Mouse (Mus musculus) embryonic fibroblast, embryonic 13.5 days (primary cell): ENCODE measurements around the gene Pcbp2. TPM values are rescaled to one million over a fixed set of nuclear protein-coding genes. Genes with fewer than 3 reads are reported as not detected.

ENCODE experiments used
- H3K27ac ChIP-seq: 2 replicates; pipeline ENCODE4 v1.5.1; 2012; ENCODE audit warnings: low read length, control low read depth, inconsistent platforms; ENCODE audit not compliant: insufficient read depth
- H3K4me1 ChIP-seq: 2 replicates; pipeline ENCODE4 v1.6.1; 2011; ENCODE audit warnings: low read length; ENCODE audit not compliant: control insufficient read depth, insufficient read depth
- H3K4me3 ChIP-seq: 2 replicates; pipeline ENCODE4 v1.5.1; 2011; ENCODE audit warnings: mild to moderate bottlenecking, control low read depth, low read length; ENCODE audit not compliant: insufficient read depth
- CTCF ChIP-seq: IDR thresholded peaks from 2 replicates; pipeline ENCODE4 v1.5.1; 2011; ENCODE audit warnings: mild to moderate bottlenecking, control low read depth, low read length, moderate library complexity, borderline replicate concordance; ENCODE audit not compliant: insufficient read depth
- POLR2A ChIP-seq: IDR thresholded peaks from 2 replicates; pipeline ENCODE4 v1.6.1; 2011; ENCODE audit warnings: low read depth, mild to moderate bottlenecking, control low read depth, low read length, moderate library complexity
- polyA plus RNA-seq: library from polyadenylated mRNA; stranded (reverse); fragments of >200 nt; gene quantifications from 2 replicates; pipeline ENCODE4 v1.2.4, GENCODE M21; 2011; ENCODE audit warnings: low read depth; ENCODE audit not compliant: missing spikeins, insufficient read length

Pcbp2 gene
- 653 and 702 TPM in 2 replicates for polyA plus RNA-seq

DNA sequence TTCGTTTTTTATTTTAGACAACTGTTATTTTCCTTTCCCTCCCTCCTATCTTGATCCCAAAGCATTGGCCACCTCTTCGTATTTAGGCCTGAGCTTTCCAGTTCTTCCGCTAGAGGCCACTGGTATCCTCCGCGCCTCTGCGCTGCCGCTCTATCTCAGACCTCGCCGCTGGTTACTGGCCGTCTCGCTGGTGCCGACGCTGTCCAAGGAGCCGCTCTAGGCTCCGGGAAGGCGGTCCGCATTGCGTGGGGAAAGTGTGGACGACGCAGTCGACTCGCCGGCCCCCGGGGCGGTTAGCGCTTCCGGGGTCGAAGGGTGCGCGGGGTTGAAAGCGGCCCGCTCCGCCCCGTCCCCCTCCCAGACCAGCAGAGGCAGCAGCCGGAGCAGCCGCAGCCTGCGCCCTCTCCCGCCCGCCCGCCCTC is at the start of gene Pcbp2:
Gene Pcbp2 (plus strand): TSS at position 357 of the 422 bp plus-strand sequence.
- Histone ChIP-seq H3K4me3 (peak within 1 kb of the TSS; percentile 98), H3K4me1 (peaks cover 5% of the 10 kb centered on the region), H3K27ac (peak within 1 kb of the TSS; percentile 92)
- peak; percentile 62 for TF ChIP-seq CTCF
- TF ChIP-seq POLR2A = peak; percentile 50; the same call in 1 of the 2 replicates

DNA sequence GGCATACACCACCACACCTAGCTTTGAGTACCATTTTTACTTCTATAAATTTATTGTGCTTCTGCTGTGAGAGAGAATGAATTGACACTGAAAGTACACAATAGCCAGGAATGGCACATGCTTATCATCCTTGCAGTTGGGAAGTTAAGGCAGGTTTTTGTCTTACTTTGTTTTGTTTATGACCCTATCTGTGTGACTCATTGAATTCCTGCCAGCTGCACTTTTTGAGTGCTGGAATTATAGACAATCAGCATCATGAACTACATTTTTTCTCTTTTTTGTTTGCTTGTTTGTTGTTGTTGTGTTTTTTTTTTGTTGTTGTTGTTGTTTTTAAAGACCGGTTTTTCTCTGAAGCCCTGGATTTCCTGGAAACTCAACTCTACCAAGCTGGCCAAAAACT is 49.4 kb upstream of the Pcbp2 start:
- no peak overlapping the region for H3K4me3 ChIP-seq
- H3K4me1 ChIP-seq = peaks cover 4% of the 10 kb centered on the region; the same call in 1 of the 2 replicates
- H3K27ac ChIP-seq = no peak overlapping the region
- TF ChIP-seq POLR2A = no peak
- TF ChIP-seq CTCF = no peak

DNA sequence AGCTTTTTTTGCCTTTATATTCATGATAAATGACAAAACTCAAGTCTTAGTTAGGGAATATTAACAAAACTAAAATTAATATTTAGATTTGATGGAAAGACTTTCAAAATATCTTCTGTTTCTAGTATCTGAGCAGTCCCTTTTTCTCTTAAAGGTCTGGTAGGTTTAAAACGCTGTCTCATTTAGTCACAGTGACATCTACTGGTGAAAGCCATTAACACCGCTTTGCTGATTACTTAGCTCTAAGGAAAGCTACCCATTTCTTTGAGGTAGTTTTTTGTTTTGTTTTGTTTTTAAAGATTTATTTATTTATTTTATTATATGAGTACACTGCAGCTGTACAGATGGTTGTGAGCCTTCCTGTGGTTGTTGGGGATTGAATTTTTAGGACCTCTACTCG is 48.9 kb upstream of the Pcbp2 start:
- Histone ChIP-seq H3K27ac (no peak overlapping the region), H3K4me1 (peaks cover 4% of the 10 kb centered on the region; the same call in 1 of the 2 replicates), H3K4me3 (no peak overlapping the region)
- TF ChIP-seq POLR2A (no peak), CTCF (no peak)

DNA sequence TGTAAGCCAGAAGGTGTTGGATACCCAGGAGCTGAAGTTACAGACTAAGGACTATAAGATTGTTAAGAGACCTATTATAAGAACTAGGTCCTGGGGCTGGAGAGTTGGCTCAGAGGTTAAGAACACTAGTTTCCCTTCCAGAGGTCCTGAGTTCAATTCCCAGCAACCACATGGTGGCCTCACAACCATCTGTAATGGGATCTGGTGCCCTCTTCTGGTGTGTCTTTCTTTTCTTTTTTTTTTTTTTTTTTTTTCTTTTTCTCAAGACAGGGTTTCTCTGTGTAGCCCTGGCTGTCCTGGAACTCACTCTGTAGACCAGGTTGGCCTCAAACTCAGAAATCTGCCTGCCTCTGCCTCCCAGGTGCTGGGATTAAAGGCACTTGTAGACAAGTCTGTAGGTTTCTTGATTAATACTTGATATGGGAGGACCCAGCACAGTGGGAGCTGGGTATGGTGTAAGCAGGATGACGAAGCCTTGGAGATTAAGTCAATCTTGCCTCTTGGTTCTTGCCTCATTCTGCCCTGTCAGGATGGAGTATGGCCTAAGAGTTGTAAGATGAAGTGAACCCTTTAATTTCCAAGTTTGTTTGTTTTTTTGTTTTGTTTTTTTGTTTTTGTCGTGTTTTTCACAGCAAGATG is 46.6 kb upstream of the Pcbp2 start:
- no peak for TF ChIP-seq CTCF
- no peak for TF ChIP-seq POLR2A
- no peak overlapping the region for H3K4me3 ChIP-seq
- H3K27ac ChIP-seq = no peak overlapping the region
- peaks cover 4% of the 10 kb centered on the region; the same call in 1 of the 2 replicates for H3K4me1 ChIP-seq

DNA sequence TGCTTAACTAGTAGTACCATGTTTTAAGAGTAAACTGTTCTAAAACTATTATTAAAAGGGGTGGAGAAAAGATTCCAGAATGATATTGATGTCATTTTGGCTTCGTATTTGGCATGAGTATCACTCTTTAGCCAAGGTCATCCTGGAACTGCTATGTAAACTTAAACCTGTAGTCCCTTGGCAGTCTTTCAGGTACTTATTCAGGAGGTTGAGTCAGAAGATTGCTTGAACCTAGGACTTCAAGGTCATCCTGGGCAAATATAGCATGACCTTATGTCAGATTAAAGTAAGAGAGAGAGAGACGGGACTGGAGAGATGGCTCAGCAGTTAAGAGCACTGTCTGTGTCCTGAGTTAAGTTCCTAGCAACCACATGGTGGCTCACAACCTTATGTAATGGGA is 45.7 kb upstream of the Pcbp2 start:
- no peak overlapping the region for H3K27ac ChIP-seq
- H3K4me1 ChIP-seq = peaks cover 4% of the 10 kb centered on the region; the same call in 1 of the 2 replicates
- H3K4me3 ChIP-seq = no peak overlapping the region
- no peak for TF ChIP-seq CTCF
- TF ChIP-seq POLR2A = no peak

DNA sequence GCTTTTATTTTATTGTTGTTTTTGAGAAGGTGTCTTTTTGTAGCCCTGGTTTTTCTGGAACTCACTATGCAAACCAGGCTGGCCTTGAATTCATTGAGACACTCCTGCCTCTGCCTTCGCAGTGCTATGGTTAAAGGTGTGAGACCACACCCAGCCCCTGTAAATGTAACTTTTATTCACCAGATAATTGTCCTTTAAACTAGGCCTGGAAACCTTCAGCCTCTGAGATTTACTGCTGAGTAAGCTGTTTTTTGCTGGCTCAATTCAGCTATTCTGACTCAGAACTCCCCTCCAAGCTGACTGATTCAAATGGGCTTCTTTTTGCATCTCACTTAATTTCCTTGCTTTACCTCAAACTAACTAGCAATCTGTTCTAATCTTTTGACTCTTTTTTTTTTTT is 43.4 kb upstream of the Pcbp2 start:
- TF ChIP-seq POLR2A (no peak), CTCF (no peak)
- Histone ChIP-seq H3K4me1 (no peaks in the 10 kb centered on the region), H3K4me3 (no peak overlapping the region), H3K27ac (no peak overlapping the region)

DNA sequence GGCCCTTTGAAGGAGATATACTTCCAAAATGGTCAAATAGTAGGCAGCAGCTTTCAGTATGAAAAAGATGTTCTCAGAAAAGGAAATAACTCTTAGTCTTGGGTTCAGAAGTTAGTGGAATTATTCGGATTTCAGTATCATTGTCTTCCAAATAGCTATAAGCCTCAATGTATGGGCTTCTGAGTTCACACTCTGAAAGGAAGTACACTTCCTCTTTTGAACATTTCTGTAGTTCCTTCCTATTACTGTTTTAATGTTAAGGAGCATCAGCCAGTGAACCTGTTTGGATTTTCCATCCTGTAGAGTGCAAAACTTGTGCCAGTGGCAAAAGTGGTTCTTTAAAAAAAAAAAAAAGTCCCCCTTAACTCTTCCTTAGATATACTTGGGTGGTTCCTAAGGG is 38.3 kb upstream of the Pcbp2 start:
- Histone ChIP-seq H3K27ac (no peak overlapping the region), H3K4me3 (no peak overlapping the region), H3K4me1 (no peaks in the 10 kb centered on the region)
- TF ChIP-seq POLR2A = no peak
- no peak for TF ChIP-seq CTCF

DNA sequence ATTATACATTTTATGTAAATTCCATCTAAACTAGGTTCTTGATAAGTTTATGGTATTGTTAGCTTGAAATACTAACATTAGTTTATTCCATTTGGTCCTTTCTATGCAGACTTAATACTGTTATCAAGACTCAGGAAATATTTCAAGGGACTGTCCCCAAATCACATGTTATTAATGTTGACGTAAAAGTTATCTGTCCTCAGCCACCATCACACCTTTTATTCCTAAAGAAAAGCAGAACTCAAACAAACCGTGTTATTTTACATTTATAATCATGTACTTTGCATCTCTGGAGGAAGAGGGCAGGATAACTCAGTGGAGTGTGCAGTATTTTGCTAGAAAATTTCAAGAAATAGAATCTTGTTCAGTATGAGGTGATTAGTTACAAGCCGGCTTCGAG is 37.2 kb upstream of the Pcbp2 start:
- H3K4me1 ChIP-seq = no peaks in the 10 kb centered on the region
- no peak overlapping the region for H3K4me3 ChIP-seq
- no peak overlapping the region for H3K27ac ChIP-seq
- no peak for TF ChIP-seq CTCF
- TF ChIP-seq POLR2A = no peak

DNA sequence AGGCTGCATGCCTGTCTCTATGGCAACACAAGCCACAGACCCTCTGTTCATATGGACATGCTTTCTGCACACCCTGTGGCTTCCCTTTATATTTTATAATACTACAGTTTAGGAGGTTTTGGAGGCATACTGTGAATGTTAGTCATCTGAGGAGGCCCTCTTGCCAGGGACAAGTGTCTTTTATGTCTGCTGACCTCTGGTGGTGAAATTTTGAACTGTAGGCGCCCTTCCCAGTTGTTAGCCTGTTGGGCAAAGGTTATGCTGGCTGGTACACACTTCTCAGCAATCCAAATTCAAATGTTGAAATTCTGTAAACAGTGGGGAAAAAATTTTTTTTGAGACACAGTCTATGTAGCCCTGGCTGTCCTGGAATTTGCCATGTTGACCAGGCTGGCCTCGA is 27.8 kb upstream of the Pcbp2 start:
- TF ChIP-seq CTCF (no peak), POLR2A (no peak)
- Histone ChIP-seq H3K4me3 (no peak overlapping the region), H3K4me1 (peaks cover 3% of the 10 kb centered on the region; the same call in 1 of the 2 replicates)

DNA sequence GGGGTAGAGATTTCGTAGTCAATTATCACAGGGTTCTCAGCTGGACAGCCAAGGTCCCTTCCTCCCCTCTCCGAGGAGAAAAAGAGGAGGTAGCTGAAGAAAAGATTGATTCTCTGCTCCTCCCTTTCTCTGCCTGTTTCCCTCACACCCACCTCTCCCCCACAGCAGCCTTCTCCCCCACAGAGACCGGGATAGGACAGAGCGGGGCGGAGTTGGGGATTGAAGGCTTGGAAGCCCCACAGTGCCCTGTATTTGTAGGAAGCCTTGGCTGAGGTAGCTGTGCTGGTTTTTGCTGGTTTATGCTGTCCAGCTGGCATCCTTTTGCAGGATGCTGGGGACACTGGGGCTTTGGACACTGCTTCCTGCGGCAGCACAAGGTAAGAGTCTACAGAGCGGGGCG is 25.2 kb upstream of the Pcbp2 start, which contains the start of gene Amhr2:
Gene Amhr2 (plus strand): TSS at position 222 of the 400 bp plus-strand sequence.
- Histone ChIP-seq H3K4me3 (no peak within 1 kb of the TSS), H3K4me1 (peaks cover 3% of the 10 kb centered on the region; the same call in 1 of the 2 replicates), H3K27ac (no peak within 1 kb of the TSS)
- TF ChIP-seq POLR2A = no peak

More for the DNA sequence above, 27.8 kb upstream of the Pcbp2 start:
- no peak overlapping the region for H3K27ac ChIP-seq

DNA sequence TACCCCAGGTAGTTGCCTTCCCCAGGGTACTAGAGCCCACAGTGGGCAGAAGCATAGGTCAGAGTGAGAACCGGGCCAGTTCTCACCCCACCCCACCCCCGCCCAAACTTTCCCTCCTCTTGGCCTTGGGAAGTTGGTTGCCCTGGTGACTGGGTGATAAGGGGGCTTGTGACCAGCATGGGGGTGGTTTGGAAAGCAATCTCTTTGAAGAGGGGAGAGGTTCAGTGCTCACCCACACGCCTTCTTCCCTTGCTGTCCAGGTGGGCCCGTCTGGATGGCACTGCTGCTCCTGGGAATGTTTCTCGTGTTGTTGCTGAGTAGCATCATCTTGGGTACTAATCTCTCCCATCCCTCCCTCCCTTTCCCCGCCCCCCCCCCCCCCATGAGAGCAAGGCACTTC is 23.9 kb upstream of the Pcbp2 start:
- Histone ChIP-seq H3K4me3 (no peak overlapping the region), H3K27ac (no peak overlapping the region), H3K4me1 (peaks cover 3% of the 10 kb centered on the region; the same call in 1 of the 2 replicates)
- no peak for TF ChIP-seq POLR2A
- no peak for TF ChIP-seq CTCF
